Mouse (Mus musculus): ENCODE data around the gene Tmem8b. TPM values are rescaled to one million over a fixed set of nuclear protein-coding genes. Genes with fewer than 3 reads are reported as not detected.

The Tmem8b gene
- polyA plus RNA-seq, 1 experiment, result 3.8 TPM

GRCm38 (mm10) chr4:43713652-43714219 is 45.0 kb downstream of the Tmem8b start:
- 54% methylated on average over 7 of the region's 7 CpGs for WGBS
- TF ChIP-seq POLR2A (IDR thresholded peaks at IDR 0.05; ENCODE audit: low read depth, low read length) (no peak), CTCF (IDR thresholded peaks at IDR 0.05; ENCODE audit: extremely low read depth, insufficient read depth, insufficient read length, insufficient replicate concordance) (no peak)
- H3K27me3 ChIP-seq (ENCODE audit: control insufficient read depth, insufficient read depth, low read length), result no peaks in the 10 kb centered on the region
- no peak overlapping the region for H3K27ac ChIP-seq (ENCODE audit: insufficient read depth, low read length)
- H3K36me3 ChIP-seq (ENCODE audit: control insufficient read depth, insufficient read depth, low read length), result no peaks in the 10 kb centered on the region
- no peaks in the 10 kb centered on the region for H3K4me1 ChIP-seq (ENCODE audit: control insufficient read depth, insufficient read depth, insufficient read length)
- no peak for DNase-seq (ENCODE audit: low read depth in 1 of 2, low spot score in 2 of 2)
- no peak overlapping the region for H3K4me3 ChIP-seq (ENCODE audit: extremely low read depth, insufficient read depth, insufficient read length)

GRCm38 (mm10) chr4:43720491-43721228 is 51.9 kb downstream of the Tmem8b start:
- no peak for TF ChIP-seq CTCF (IDR thresholded peaks at IDR 0.05; ENCODE audit: extremely low read depth, insufficient read depth, insufficient read length, insufficient replicate concordance)
- TF ChIP-seq POLR2A (IDR thresholded peaks at IDR 0.05; ENCODE audit: low read depth, low read length), result no peak
- Histone ChIP-seq H3K4me1 (ENCODE audit: control insufficient read depth, insufficient read depth, insufficient read length) (no peaks in the 10 kb centered on the region), H3K27ac (ENCODE audit: insufficient read depth, low read length) (no peak overlapping the region), H3K36me3 (ENCODE audit: control insufficient read depth, insufficient read depth, low read length) (no peaks in the 10 kb centered on the region), H3K4me3 (ENCODE audit: extremely low read depth, insufficient read depth, insufficient read length) (no peak overlapping the region), H3K27me3 (ENCODE audit: control insufficient read depth, insufficient read depth, low read length) (no peaks in the 10 kb centered on the region)
- DNase-seq (ENCODE audit: low read depth in 1 of 2, low spot score in 2 of 2), result no peak
- WGBS, result 63% methylated on average over 14 of the region's 16 CpGs

- Histone ChIP-seq H3K36me3 (ENCODE audit: control insufficient read depth, insufficient read depth, low read length) (no peaks in the 10 kb centered on the region), H3K27ac (ENCODE audit: insufficient read depth, low read length) (no peak overlapping the region), H3K4me1 (ENCODE audit: control insufficient read depth, insufficient read depth, insufficient read length) (no peaks in the 10 kb centered on the region), H3K4me3 (ENCODE audit: extremely low read depth, insufficient read depth, insufficient read length) (no peak overlapping the region), H3K27me3 (ENCODE audit: control insufficient read depth, insufficient read depth, low read length) (no peaks in the 10 kb centered on the region)
- TF ChIP-seq CTCF (IDR thresholded peaks at IDR 0.05; ENCODE audit: extremely low read depth, insufficient read depth, insufficient read length, insufficient replicate concordance) (no peak), POLR2A (IDR thresholded peaks at IDR 0.05; ENCODE audit: low read depth, low read length) (no peak)
- 87% methylated on average over 4 of the region's 4 CpGs for whole genome bisulfite sequencing
- DNase-seq (ENCODE audit: low read depth in 1 of 2, low spot score in 2 of 2), result no peak
These were observed 53.4 kb downstream of the Tmem8b start for GRCm38 (mm10) chr4:43722191-43722590.

- WGBS, result 24% methylated on average over 1 of the region's 1 CpGs
- DNase-seq (ENCODE audit: low read depth in 1 of 2, low spot score in 2 of 2), result no peak
- TF ChIP-seq POLR2A (IDR thresholded peaks at IDR 0.05; ENCODE audit: low read depth, low read length) (no peak), CTCF (IDR thresholded peaks at IDR 0.05; ENCODE audit: extremely low read depth, insufficient read depth, insufficient read length, insufficient replicate concordance) (no peak)
These were observed 56.0 kb downstream of the Tmem8b start for GRCm38 (mm10) chr4:43724764-43725163.

GRCm38 (mm10) chr4:43726228-43726993 is 57.6 kb downstream of the Tmem8b start:
- H3K27me3 ChIP-seq (ENCODE audit: control insufficient read depth, insufficient read depth, low read length), result no peaks in the 10 kb centered on the region
- no peaks in the 10 kb centered on the region for H3K4me1 ChIP-seq (ENCODE audit: control insufficient read depth, insufficient read depth, insufficient read length)
- TF ChIP-seq POLR2A (IDR thresholded peaks at IDR 0.05; ENCODE audit: low read depth, low read length) (no peak), CTCF (IDR thresholded peaks at IDR 0.05; ENCODE audit: extremely low read depth, insufficient read depth, insufficient read length, insufficient replicate concordance) (no peak)
- no peaks in the 10 kb centered on the region for H3K36me3 ChIP-seq (ENCODE audit: control insufficient read depth, insufficient read depth, low read length)
- no peak for DNase-seq (ENCODE audit: low read depth in 1 of 2, low spot score in 2 of 2)
- WGBS, result 56% methylated on average over 12 of the region's 12 CpGs
- H3K4me3 ChIP-seq (ENCODE audit: extremely low read depth, insufficient read depth, insufficient read length), result no peak overlapping the region
- H3K27ac ChIP-seq (ENCODE audit: insufficient read depth, low read length), result no peak overlapping the region

More at GRCm38 (mm10) chr4:43724764-43725163, 56.0 kb downstream of the Tmem8b start:
- Histone ChIP-seq H3K4me3 (ENCODE audit: extremely low read depth, insufficient read depth, insufficient read length) (no peak overlapping the region), H3K27me3 (ENCODE audit: control insufficient read depth, insufficient read depth, low read length) (no peaks in the 10 kb centered on the region), H3K4me1 (ENCODE audit: control insufficient read depth, insufficient read depth, insufficient read length) (no peaks in the 10 kb centered on the region), H3K27ac (ENCODE audit: insufficient read depth, low read length) (no peak overlapping the region), H3K36me3 (ENCODE audit: control insufficient read depth, insufficient read depth, low read length) (no peaks in the 10 kb centered on the region)

- Histone ChIP-seq H3K4me1 (ENCODE audit: control insufficient read depth, insufficient read depth, insufficient read length) (no peaks in the 10 kb centered on the region), H3K27me3 (ENCODE audit: control insufficient read depth, insufficient read depth, low read length) (no peaks in the 10 kb centered on the region), H3K4me3 (ENCODE audit: extremely low read depth, insufficient read depth, insufficient read length) (no peak within 1 kb of the TSS), H3K36me3 (ENCODE audit: control insufficient read depth, insufficient read depth, low read length) (no peaks in the 10 kb centered on the region), H3K27ac (ENCODE audit: insufficient read depth, low read length) (peak within 1 kb of the TSS; percentile 61)
- TF ChIP-seq CTCF (IDR thresholded peaks at IDR 0.05; ENCODE audit: extremely low read depth, insufficient read depth, insufficient read length, insufficient replicate concordance) (no peak), POLR2A (IDR thresholded peaks at IDR 0.05; ENCODE audit: low read depth, low read length) (no peak)
- WGBS, result 68% methylated on average over 3 of the region's 3 CpGs
- no peak for DNase-seq (ENCODE audit: low read depth in 1 of 2, low spot score in 2 of 2)
These were observed 58.2 kb downstream of the Tmem8b start, which contains the start of gene Hrct1 for GRCm38 (mm10) chr4:43726995-43727394. Gene Hrct1 (plus strand): TSS chr4:43727188.

Data from spleen, adult 2 months (tissue).